Mouse (Mus musculus) embryonic facial prominence, embryonic 15.5 days (tissue): Measurements from ENCODE around the gene Llgl2. TPM values are rescaled to one million over a fixed set of nuclear protein-coding genes. Genes with fewer than 3 reads are reported as not detected.

Experiments
- ATAC-seq: fragments of 200-750 bp; cut with Nextera tagmentation; 2 replicates; pipeline ENCODE4 v1.8.0; 2017; ENCODE audit warnings: low read depth, moderate TSS enrichment; ENCODE audit not compliant: insufficient number of reproducible peaks, low FRiP score, low TSS enrichment
- H3K27ac ChIP-seq: fragments of 300-500 bp; sonication (generic); replicated peaks from 2 replicates; pipeline ENCODE4 v1.5.1; 2015; ENCODE audit warnings: mild to moderate bottlenecking, inconsistent platforms
- H3K27me3 ChIP-seq: fragments of 300-500 bp; sonication (generic); 2 replicates; pipeline ENCODE4 v1.6.1; 2015; ENCODE audit warnings: inconsistent platforms
- H3K36me3 ChIP-seq: fragments of 300-500 bp; sonication (generic); 2 replicates; pipeline ENCODE4 v1.6.1; 2015; ENCODE audit warnings: mild to moderate bottlenecking, inconsistent platforms
- H3K4me1 ChIP-seq: fragments of 300-500 bp; sonication (generic); 2 replicates; pipeline ENCODE4 v1.6.1; 2015; ENCODE audit warnings: inconsistent platforms
- H3K4me2 ChIP-seq: fragments of 300-500 bp; sonication (generic); replicated peaks from 2 replicates; pipeline ENCODE4 v1.6.1; 2015; ENCODE audit warnings: mild to moderate bottlenecking, inconsistent platforms
- H3K4me3 ChIP-seq: fragments of 300-500 bp; sonication (generic); replicated peaks from 2 replicates; pipeline ENCODE4 v1.5.1; 2015; ENCODE audit warnings: mild to moderate bottlenecking, inconsistent platforms
- H3K9ac ChIP-seq: fragments of 300-500 bp; sonication (generic); 2 replicates; pipeline ENCODE4 v1.6.1; 2015; ENCODE audit warnings: inconsistent platforms
- H3K9me3 ChIP-seq: fragments of 300-500 bp; sonication (generic); replicated peaks from 2 replicates; pipeline ENCODE4 v1.6.1; 2016; ENCODE audit warnings: inconsistent platforms
- WGBS: fragments of 180-500 bp; shearing (Covaris S2); methylation state at CpG from one replicate; pipeline ENCODE4 v1.1.7; 2015; 5-methylcytosine and 5-hydroxymethylcytosine counted together
- polyA plus RNA-seq: library from polyadenylated mRNA; unstranded; fragments of >200 nt; fragmentation: Nextera tagmentation; extraction: Ambion mirVana; gene quantifications from 2 replicates; pipeline ENCODE4 v1.2.1, GENCODE M21; 2015

Gene Llgl2
- polyA plus RNA-seq, 1 experiment from 2014 or later: 22.6 TPM

DNA sequence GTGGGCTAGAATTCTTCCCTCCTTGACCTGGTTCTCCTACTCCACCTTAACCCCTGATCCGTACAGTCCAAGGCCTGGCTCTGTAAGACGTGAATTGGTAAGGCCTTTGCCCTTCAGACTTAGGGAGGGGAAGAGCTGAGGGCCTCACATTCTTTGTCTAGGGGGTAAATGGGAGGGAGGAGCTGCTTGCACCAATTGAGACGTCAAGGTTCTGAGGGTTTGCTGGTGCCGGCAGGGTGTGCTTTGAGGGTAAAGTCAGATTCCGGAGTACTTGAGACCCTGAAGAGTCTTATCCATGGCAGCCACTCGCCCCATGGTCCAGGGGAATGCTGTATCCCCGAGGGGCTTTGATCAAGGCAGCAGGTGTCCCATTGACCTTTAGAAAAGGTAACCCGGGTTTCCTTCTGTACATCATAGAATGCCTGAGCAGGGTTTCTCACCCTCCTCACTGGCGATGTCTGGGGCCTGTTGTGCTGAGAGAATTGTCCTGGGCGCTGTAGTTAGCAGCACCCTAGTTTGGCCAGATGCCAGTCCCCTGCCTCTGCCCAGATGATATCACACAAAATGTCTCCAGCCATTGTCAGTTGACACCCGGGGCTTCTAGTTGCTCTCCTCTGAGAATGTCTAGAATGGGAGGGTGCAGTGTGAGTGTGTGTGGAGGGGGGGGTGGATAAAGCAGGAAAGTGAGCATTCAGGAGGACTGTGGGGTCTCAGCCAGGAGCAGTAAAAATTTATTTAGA, 13.0 kb downstream of the Llgl2 start:
- Histone ChIP-seq H3K27me3 (0 out of 2 replicates have a peak, but pooled peaks cover 4% of the 10 kb centered on the region), H3K4me3 (no peak overlapping the region), H3K9ac (no peak overlapping the region), H3K27ac (no peak overlapping the region), H3K4me2 (no peak overlapping the region), H3K4me1 (peaks cover 50% of the 10 kb centered on the region), H3K36me3 (no peaks in the 10 kb centered on the region), H3K9me3 (no peaks in the 10 kb centered on the region)
- no peak for ATAC-seq
- WGBS: 46% methylated on average over 11 of the region's 11 CpGs

- no peak overlapping the region for H3K4me2 ChIP-seq
- no peak overlapping the region for H3K27ac ChIP-seq
Observed at GRCm38 (mm10) chr11:115837606-115838345, 13.9 kb downstream of the Llgl2 start.

DNA sequence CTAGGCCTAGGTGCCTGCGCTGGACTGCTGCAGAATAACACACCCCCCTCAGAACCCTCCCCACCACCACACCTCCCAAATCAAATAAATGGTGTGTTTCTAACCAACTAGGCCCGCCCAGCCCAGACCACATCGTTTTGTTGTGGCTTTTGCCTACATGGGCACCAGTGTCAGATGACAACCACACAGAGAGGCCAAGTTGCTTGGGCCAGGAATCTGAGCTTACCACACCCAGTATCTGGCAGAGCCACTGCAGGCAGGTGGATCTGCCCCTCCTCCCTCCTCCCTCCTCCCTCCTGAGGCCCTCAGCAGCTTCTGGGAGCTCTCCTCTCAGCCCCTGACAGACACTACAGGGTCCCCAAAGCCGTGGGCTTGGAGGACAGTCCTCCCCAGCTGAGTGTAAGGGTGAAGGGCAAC, 15.1 kb downstream of the Llgl2 start:
- Histone ChIP-seq H3K4me1 (peaks cover 39% of the 10 kb centered on the region), H3K4me2 (no peak overlapping the region), H3K27me3 (0 out of 2 replicates have a peak, but pooled peaks cover 4% of the 10 kb centered on the region), H3K9me3 (no peaks in the 10 kb centered on the region), H3K9ac (no peak overlapping the region), H3K27ac (0 out of 2 replicates have a peak overlapping the region, but pooled peaks have one; percentile 60), H3K36me3 (no peaks in the 10 kb centered on the region), H3K4me3 (no peak overlapping the region)
- 26% methylated on average over 4 of the region's 4 CpGs for WGBS
- ATAC-seq: peak; percentile 44; the same call in 1 of the 2 replicates

More at GRCm38 (mm10) chr11:115837606-115838345, 13.9 kb downstream of the Llgl2 start:
- H3K36me3 ChIP-seq: no peaks in the 10 kb centered on the region
- no peak overlapping the region for H3K4me3 ChIP-seq
- peaks cover 50% of the 10 kb centered on the region for H3K4me1 ChIP-seq
- H3K9ac ChIP-seq: no peak overlapping the region
- H3K9me3 ChIP-seq: no peaks in the 10 kb centered on the region
- 0 out of 2 replicates have a peak, but pooled peaks cover 4% of the 10 kb centered on the region for H3K27me3 ChIP-seq
- ATAC-seq: no peak
- 84% methylated on average over 22 of the region's 22 CpGs for WGBS

GRCm38 (mm10) chr11:115839732-115840131, 15.9 kb downstream of the Llgl2 start:
- Histone ChIP-seq H3K9me3 (no peaks in the 10 kb centered on the region), H3K4me2 (no peak overlapping the region), H3K4me1 (peaks cover 35% of the 10 kb centered on the region), H3K27me3 (0 out of 2 replicates have a peak, but pooled peaks cover 4% of the 10 kb centered on the region), H3K36me3 (no peaks in the 10 kb centered on the region), H3K27ac (no peak overlapping the region; the same call in 1 of the 2 replicates), H3K4me3 (no peak overlapping the region), H3K9ac (no peak overlapping the region)
- WGBS: 63% methylated on average over 3 of the region's 3 CpGs
- ATAC-seq: no peak

DNA sequence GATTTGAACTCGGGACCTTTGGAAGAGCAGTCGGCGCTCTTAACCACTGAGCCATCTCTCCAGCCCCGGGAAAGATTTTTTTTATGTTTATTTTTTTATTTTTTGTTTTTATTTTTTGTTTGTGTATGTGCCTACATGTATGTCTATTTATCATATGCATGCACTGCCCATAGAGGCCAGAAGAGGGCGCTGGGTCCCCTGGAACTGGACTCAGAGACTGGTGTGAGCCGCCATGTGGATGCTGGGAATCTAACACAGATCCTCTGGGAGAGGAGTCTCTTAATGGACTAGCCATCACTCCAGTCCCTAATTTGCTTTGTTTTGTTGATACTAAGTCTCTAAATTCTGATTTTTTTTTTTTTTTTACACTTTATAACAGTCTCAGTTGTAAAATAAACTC, 17.2 kb downstream of the Llgl2 start:
- peaks cover 9% of the 10 kb centered on the region; the same call in 1 of the 2 replicates for H3K36me3 ChIP-seq
- 84% methylated on average over 6 of the region's 6 CpGs for WGBS
- H3K4me1 ChIP-seq: peaks cover 35% of the 10 kb centered on the region
- no peak overlapping the region for H3K4me2 ChIP-seq
- no peaks in the 10 kb centered on the region for H3K9me3 ChIP-seq
- H3K27ac ChIP-seq: no peak overlapping the region
- H3K4me3 ChIP-seq: no peak overlapping the region
- H3K9ac ChIP-seq: no peak overlapping the region
- no peak for ATAC-seq
- 0 out of 2 replicates have a peak, but pooled peaks cover 3% of the 10 kb centered on the region for H3K27me3 ChIP-seq

GRCm38 (mm10) chr11:115841961-115842550, 18.2 kb downstream of the Llgl2 start:
- H3K4me2 ChIP-seq: no peak overlapping the region
- no peak for ATAC-seq
- 19% methylated on average over 6 of the region's 6 CpGs for WGBS

DNA sequence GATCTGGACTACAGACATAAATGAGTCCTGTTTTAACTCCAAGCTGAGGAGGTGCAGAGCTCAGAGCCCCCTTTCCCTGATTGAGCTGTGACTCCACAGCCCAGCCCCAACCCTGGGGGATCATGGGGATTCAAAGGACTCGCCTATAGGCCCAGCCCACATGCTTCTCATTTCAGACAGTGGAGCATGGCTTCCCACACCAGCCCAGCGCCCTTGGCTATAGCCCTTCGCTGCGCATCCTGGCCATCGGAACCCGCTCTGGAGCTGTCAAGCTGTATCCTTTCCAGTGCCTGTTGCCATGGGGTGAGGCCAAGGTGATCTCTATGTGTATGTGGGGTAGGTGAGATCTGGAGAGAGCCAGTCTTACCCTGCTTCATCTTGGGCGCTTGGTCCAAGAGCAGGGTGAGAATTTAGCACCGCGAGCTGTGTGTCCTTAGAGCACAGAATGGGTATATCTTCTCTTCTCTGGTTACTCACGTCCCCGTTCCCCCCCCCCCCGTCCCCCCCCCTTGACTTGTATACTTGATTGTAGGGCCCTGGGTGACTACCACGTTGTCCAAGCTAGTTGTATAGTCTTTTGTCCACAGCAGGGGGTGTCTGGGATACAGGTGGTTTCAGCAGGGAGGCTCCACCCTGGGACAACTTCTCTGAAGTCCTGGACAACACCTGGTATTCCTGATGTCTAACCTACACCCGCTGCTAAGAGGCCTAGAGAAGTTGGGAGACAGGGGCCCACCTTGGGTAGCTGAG, 19.5 kb downstream of the Llgl2 start:
- Histone ChIP-seq H3K9ac (no peak overlapping the region), H3K9me3 (no peaks in the 10 kb centered on the region), H3K4me1 (peaks cover 29% of the 10 kb centered on the region), H3K4me2 (no peak overlapping the region), H3K36me3 (peaks cover 9% of the 10 kb centered on the region; the same call in 1 of the 2 replicates), H3K27ac (no peak overlapping the region), H3K4me3 (no peak overlapping the region), H3K27me3 (no peaks in the 10 kb centered on the region)
- 75% methylated on average over 13 of the region's 14 CpGs for WGBS
- ATAC-seq: 0 out of 2 replicates have a peak, but pooled peaks have one; percentile 5

More at GRCm38 (mm10) chr11:115841961-115842550, 18.2 kb downstream of the Llgl2 start:
- H3K4me3 ChIP-seq: no peak overlapping the region
- no peak overlapping the region for H3K9ac ChIP-seq
- peaks cover 32% of the 10 kb centered on the region for H3K4me1 ChIP-seq
- peak overlapping the region; percentile 60 for H3K27ac ChIP-seq
- no peaks in the 10 kb centered on the region for H3K9me3 ChIP-seq
- H3K36me3 ChIP-seq: peaks cover 9% of the 10 kb centered on the region; the same call in 1 of the 2 replicates
- H3K27me3 ChIP-seq: no peaks in the 10 kb centered on the region

- H3K36me3 ChIP-seq: peaks cover 9% of the 10 kb centered on the region; the same call in 1 of the 2 replicates
- H3K4me2 ChIP-seq: no peak overlapping the region
- 81% methylated on average over 5 of the region's 5 CpGs for WGBS
- no peak overlapping the region for H3K27ac ChIP-seq
- H3K9ac ChIP-seq: no peak overlapping the region
- H3K27me3 ChIP-seq: no peaks in the 10 kb centered on the region
- ATAC-seq: 0 out of 2 replicates have a peak, but pooled peaks have one; percentile 22
- H3K4me1 ChIP-seq: peaks cover 24% of the 10 kb centered on the region
- H3K9me3 ChIP-seq: no peaks in the 10 kb centered on the region
- H3K4me3 ChIP-seq: no peak overlapping the region
Observed at GRCm38 (mm10) chr11:115843891-115844239, 20.0 kb downstream of the Llgl2 start.

DNA sequence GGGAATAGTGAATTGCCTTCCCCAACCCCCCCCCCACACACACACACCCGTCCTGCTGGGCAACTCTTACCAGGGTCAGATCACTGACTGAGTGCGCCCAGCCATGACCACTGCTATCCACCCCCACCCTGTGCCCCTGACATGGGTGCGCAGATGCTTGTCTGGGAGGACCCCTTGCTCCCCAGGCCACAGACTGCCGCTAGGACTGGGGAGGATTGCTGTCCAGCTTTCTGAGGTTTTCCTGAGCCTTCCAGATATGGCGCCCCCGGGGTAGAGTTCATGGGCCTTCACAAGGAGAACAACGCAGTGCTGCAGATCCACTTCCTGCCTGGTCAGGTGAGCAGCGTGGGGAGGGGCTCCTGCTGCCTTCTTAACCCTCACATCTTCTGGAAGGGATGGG, 20.4 kb downstream of the Llgl2 start:
- 56% methylated on average over 8 of the region's 8 CpGs for WGBS

GRCm38 (mm10) chr11:115845819-115846218, 22.0 kb downstream of the Llgl2 start:
- Histone ChIP-seq H3K27ac (no peak overlapping the region), H3K9ac (no peak overlapping the region), H3K4me3 (no peak overlapping the region), H3K9me3 (no peaks in the 10 kb centered on the region), H3K4me2 (no peak overlapping the region), H3K4me1 (peaks cover 12% of the 10 kb centered on the region), H3K36me3 (peaks cover 14% of the 10 kb centered on the region; the same call in 1 of the 2 replicates), H3K27me3 (no peaks in the 10 kb centered on the region)
- WGBS: 96% methylated on average over 2 of the region's 2 CpGs
- ATAC-seq: no peak

More for the DNA sequence above, 20.4 kb downstream of the Llgl2 start:
- peaks cover 9% of the 10 kb centered on the region; the same call in 1 of the 2 replicates for H3K36me3 ChIP-seq
- H3K4me3 ChIP-seq: no peak overlapping the region
- H3K9me3 ChIP-seq: no peaks in the 10 kb centered on the region
- H3K4me2 ChIP-seq: no peak overlapping the region
- H3K4me1 ChIP-seq: peaks cover 20% of the 10 kb centered on the region
- H3K9ac ChIP-seq: no peak overlapping the region
- no peak overlapping the region for H3K27ac ChIP-seq
- 0 out of 2 replicates have a peak, but pooled peaks have one; percentile 62 for ATAC-seq
- H3K27me3 ChIP-seq: no peaks in the 10 kb centered on the region
